Mouse (Mus musculus) adrenal gland, adult (tissue): Measurements from ENCODE around the gene Ptprg.
"Not testable (repeated sequence)": the region's sequence is repeated elsewhere in the genome, so short reads cannot be mapped to it uniquely, and the experiment has no call there.

ENCODE experiments used
- DNase-seq, 2 experiments: peaks; one replicate each; pipeline ENCODE4 v3.0.0; 2022 to 2023; ENCODE audit warnings: low spot score in 1 of 2; ENCODE audit not compliant: inconsistent age in 2 of 2

Gene Ptprg

DNA sequence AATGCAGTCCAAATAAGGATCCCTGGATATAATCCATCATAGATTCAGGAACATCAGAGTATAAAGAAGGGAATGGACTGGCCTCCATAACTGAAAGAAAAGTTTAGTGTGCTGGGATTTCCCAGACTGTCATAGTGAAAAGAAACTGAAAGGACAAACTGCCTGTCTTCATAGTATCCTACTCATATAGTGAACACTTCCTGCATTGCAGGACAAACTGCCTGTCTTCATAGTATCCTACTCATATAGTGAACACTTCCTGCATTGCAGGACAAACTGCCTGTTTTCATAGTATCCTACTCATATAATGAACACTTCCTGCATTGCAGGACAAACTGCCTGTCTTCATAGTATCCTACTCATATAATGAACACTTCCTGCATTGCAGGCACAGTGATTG is 736.4 kb downstream of the Ptprg start:
- not testable (repeated sequence) for DNase-seq
